Mouse (Mus musculus) lung, embryonic 14.5 days (tissue): ENCODE measurements around the gene Rab31. TPM values are rescaled to one million over a fixed set of nuclear protein-coding genes. Genes with fewer than 3 reads are reported as not detected.

Experiments
- ATAC-seq: fragments of 200-750 bp; cut with Nextera tagmentation; 2 replicates; pipeline ENCODE4 v1.8.0; 2017; ENCODE audit warnings: mild to moderate bottlenecking, moderate TSS enrichment, moderate library complexity; ENCODE audit not compliant: insufficient read depth
- DNase-seq: peaks from one replicate; pipeline ENCODE4 v3.0.0-alpha.2; 2015
- H3K27ac ChIP-seq: fragments of 300-500 bp; sonication (generic); 2 replicates; pipeline ENCODE4 v1.5.1; 2014; ENCODE audit warnings: low read depth, mild to moderate bottlenecking, moderate library complexity
- H3K27me3 ChIP-seq: fragments of 300-500 bp; sonication (generic); 2 replicates; pipeline ENCODE4 v1.6.1; 2014; ENCODE audit warnings: low read length, control low read depth; ENCODE audit not compliant: insufficient read depth
- H3K36me3 ChIP-seq: fragments of 300-500 bp; sonication (generic); 2 replicates; pipeline ENCODE4 v1.6.1; 2014; ENCODE audit warnings: control low read depth; ENCODE audit not compliant: insufficient read depth
- H3K4me1 ChIP-seq: fragments of 300-500 bp; sonication (generic); 2 replicates; pipeline ENCODE4 v1.6.1; 2014; ENCODE audit warnings: antibody characterized with exemption, control low read depth; ENCODE audit not compliant: insufficient read depth
- H3K4me2 ChIP-seq: fragments of 300-500 bp; sonication (generic); 2 replicates; pipeline ENCODE4 v1.6.1; 2014; ENCODE audit warnings: mild to moderate bottlenecking
- H3K4me3 ChIP-seq: fragments of 300-500 bp; sonication (generic); 2 replicates; pipeline ENCODE4 v1.5.1; 2014; ENCODE audit warnings: low read depth, low read length
- H3K9ac ChIP-seq: fragments of 300-500 bp; sonication (generic); 2 replicates; pipeline ENCODE4 v1.6.1; 2014
- H3K9me3 ChIP-seq: fragments of 300-500 bp; sonication (generic); 2 replicates; pipeline ENCODE4 v1.6.1; 2016; ENCODE audit warnings: low read depth, low read length, control low read depth
- CTCF ChIP-seq: IDR thresholded peaks from 2 replicates; pipeline ENCODE4 v1.5.1; 2016; ENCODE audit warnings: antibody characterized with exemption, low read depth
- WGBS: fragments of 180-500 bp; shearing (Covaris S2); extraction: QIAGEN DNeasy Blood & Tissue Kit; methylation state at CpG from one replicate; pipeline ENCODE4 v1.1.7; 2014; 5-methylcytosine and 5-hydroxymethylcytosine counted together
- polyA plus RNA-seq: library from polyadenylated mRNA; unstranded; fragments of >200 nt; fragmentation: Nextera tagmentation; extraction: Ambion mirVana; gene quantifications from 2 replicates; pipeline ENCODE4 v1.2.1, GENCODE M21; 2014

Rab31 gene
- polyA plus RNA-seq, 1 experiment from 2014 or later, result 49.4 TPM

DNA sequence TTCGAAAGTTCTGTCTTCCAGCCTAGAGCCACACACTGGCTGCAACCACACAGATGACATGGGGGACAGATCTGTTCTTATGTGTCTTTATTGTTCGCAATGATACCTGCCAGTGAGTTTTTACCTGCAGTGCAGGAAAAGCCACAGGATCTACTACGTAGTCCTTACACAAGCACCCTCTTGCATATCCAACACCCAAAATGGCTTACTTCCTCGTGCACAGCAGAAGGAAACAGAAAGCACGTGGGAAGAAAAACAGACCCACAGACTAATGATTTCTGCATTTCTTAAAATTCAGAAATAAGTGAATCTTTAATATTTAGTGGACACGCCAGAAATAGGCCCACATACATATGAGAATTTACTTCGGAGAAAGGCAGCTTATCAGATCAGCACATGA is 22.7 kb downstream of the Rab31 start:
- ATAC-seq, result no peak
- 89% methylated on average over 7 of the region's 7 CpGs for WGBS

DNA sequence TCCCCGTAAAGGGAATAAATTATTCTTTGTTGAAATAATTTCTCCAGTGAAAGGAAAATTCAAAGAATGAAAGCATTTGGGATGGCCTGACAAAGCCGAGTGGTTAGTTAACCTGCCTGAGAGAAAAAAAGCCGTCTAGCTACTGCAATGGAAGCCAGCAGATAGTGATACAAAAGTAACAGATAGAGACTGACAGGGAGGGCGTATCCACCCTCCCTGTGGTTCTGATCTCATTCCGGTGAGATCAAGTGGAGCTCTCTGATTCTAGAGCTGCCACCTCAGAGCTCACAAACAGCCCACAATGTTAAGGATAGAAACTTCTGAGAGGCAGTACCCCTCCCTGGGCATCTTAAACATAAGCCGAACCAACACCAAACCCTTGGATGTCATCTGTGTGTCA is 23.6 kb downstream of the Rab31 start:
- Histone ChIP-seq H3K27ac (no peak overlapping the region), H3K9ac (no peak overlapping the region), H3K4me1 (no peaks in the 10 kb centered on the region), H3K4me3 (no peak overlapping the region), H3K27me3 (no peaks in the 10 kb centered on the region), H3K9me3 (no peaks in the 10 kb centered on the region), H3K36me3 (no peaks in the 10 kb centered on the region), H3K4me2 (no peak overlapping the region)
- ATAC-seq, result no peak
- 74% methylated on average over 6 of the region's 6 CpGs for WGBS
- TF ChIP-seq CTCF, result no peak
- DNase-seq, result no peak

More for the DNA sequence above, 22.7 kb downstream of the Rab31 start:
- Histone ChIP-seq H3K4me1 (no peaks in the 10 kb centered on the region), H3K4me2 (no peak overlapping the region), H3K27me3 (no peaks in the 10 kb centered on the region), H3K27ac (no peak overlapping the region), H3K9ac (no peak overlapping the region), H3K36me3 (no peaks in the 10 kb centered on the region), H3K9me3 (no peaks in the 10 kb centered on the region), H3K4me3 (no peak overlapping the region)
- no peak for DNase-seq
- no peak for TF ChIP-seq CTCF

DNA sequence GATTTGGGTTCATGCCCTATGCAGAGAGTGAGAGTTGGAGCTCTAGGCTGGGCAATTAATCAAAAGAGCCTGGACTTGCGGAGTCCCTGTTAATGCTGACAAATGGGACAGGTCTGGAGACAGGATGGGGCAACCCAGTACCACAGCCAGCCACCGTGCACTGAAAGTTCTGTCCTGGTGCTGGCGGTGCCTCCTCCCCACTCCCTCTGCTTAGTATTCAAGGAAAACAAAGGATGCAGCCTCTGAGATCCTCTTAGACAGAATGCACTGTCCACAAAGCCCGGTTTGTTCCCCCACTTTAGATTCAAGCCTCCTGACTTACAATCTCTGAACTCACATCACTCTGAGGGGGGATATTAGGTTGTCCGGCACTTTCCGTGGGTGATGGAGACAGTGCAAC is 26.2 kb downstream of the Rab31 start:
- no peak for ATAC-seq
- DNase-seq, result no peak
- Histone ChIP-seq H3K27ac (no peak overlapping the region), H3K27me3 (no peaks in the 10 kb centered on the region), H3K36me3 (no peaks in the 10 kb centered on the region), H3K4me2 (no peak overlapping the region), H3K9ac (no peak overlapping the region), H3K4me1 (no peaks in the 10 kb centered on the region), H3K9me3 (no peaks in the 10 kb centered on the region), H3K4me3 (no peak overlapping the region)
- TF ChIP-seq CTCF, result no peak
- WGBS, result 77% methylated on average over 6 of the region's 6 CpGs

DNA sequence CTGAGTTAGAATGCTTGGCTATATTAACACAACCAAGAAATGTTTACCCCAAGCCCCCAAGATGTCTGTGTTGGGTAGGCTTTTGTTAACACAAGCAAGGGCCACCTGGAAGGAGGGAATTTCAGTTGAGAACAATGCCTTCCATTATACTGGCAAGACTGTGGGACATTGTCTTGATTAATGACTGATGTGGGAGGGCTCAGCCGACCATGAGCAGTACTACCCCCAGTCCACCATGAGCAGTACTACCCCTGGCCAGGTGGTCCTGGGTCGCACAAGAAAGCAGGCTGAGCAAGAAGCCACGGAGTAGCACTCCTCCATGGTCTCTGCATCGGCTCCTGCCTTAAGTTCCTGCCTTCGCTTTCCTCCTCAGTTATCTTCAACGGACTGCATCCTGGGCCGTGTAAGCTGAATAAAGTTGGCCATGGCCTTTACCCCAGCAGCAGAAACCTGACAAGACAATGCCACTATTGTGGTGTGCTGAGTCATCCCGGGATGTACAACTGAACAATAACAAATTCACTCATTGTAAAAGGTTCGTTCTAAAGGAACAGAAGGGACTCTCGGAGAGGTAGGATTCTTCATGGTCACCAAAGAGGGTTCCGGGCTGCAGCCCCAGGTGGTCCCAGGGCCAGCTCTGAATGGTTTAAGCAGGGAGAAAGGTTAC is 28.8 kb downstream of the Rab31 start:
- Histone ChIP-seq H3K27ac (no peak overlapping the region), H3K9ac (no peak overlapping the region), H3K27me3 (no peaks in the 10 kb centered on the region), H3K36me3 (no peaks in the 10 kb centered on the region), H3K4me3 (no peak overlapping the region), H3K4me2 (no peak overlapping the region), H3K4me1 (no peaks in the 10 kb centered on the region), H3K9me3 (no peaks in the 10 kb centered on the region)
- WGBS, result 81% methylated on average over 11 of the region's 11 CpGs
- no peak for TF ChIP-seq CTCF
- no peak for DNase-seq
- ATAC-seq, result no peak

DNA sequence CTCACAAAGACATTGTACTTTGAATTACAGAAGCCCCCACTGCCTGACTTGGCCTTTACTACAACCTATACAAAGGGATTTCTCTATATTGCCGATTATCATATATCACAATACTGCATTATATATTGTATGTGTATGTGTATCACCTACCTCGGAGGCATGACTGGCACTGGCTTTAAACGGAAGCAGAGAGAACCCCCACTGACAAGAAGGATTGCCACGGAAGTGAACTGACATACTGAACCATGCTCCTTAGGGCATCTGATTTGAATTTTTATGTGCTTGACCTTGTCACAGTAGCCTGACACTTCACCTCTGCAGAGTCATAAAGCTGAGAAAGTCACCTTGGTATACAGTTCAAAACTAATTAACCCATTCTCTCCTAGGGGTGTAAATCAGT is 29.6 kb downstream of the Rab31 start:
- Histone ChIP-seq H3K4me2 (no peak overlapping the region), H3K27ac (no peak overlapping the region), H3K9ac (no peak overlapping the region), H3K4me1 (no peaks in the 10 kb centered on the region), H3K9me3 (no peaks in the 10 kb centered on the region), H3K36me3 (no peaks in the 10 kb centered on the region), H3K4me3 (no peak overlapping the region), H3K27me3 (no peaks in the 10 kb centered on the region)
- DNase-seq (no peak), ATAC-seq (no peak)
- no peak for TF ChIP-seq CTCF
- 67% methylated on average over 4 of the region's 4 CpGs for WGBS

DNA sequence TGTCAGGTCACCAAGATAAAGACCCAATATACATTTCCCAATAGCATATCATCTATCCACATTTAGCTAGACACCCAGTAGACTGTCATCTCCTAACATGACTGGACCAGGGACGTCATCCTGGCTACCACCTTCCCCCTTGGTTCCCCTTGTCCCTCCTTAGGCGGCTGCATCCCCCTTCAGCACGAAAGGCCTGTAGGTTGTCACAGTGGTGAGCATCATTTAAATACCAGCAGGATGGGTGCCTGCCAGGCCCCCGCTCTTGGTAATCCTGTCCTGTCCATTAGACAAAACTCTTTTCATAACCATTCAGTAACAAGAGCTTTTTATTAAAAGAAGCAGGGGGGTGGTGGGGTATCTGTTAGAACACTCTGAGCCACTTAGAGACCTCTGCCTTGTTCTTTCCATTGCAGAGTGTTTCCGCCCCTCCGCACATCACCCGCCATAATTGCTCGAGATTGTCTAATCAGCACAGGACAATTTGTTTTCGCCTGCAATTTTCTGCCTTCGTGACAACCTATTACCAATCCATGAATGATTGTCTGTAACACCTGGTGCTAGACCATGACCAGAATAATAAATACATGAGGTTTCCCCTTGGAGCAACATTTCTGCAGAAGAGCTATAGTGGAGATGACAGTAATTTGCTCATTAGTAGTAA is 30.2 kb downstream of the Rab31 start:
- DNase-seq, result no peak
- WGBS, result 83% methylated on average over 10 of the region's 10 CpGs

DNA sequence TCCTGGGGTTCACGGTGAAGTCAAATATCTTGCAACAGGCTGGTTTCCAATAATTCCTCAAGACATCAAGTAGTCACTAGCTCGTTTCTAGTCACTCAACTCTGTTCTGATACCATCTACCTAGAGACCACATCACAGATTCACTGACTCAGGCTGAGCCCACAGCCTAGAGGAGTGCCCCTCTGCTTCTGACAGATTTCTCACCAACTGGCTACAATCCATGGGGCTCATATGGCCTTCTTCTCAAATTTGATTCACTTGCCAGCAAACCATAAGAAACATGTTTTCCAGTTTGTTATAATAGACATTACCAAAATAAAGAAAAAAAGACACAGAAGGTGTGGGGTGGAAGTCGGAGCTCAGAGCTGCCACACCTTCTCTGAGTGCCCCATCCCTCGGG is 31.0 kb downstream of the Rab31 start:
- DNase-seq (no peak), ATAC-seq (no peak)
- Histone ChIP-seq H3K36me3 (no peaks in the 10 kb centered on the region), H3K4me2 (no peak overlapping the region), H3K9ac (no peak overlapping the region), H3K4me1 (no peaks in the 10 kb centered on the region), H3K27me3 (no peaks in the 10 kb centered on the region), H3K4me3 (no peak overlapping the region), H3K9me3 (no peaks in the 10 kb centered on the region), H3K27ac (no peak overlapping the region)
- WGBS, result 87% methylated on average over 4 of the region's 4 CpGs
- no peak for TF ChIP-seq CTCF

More for the DNA sequence above, 30.2 kb downstream of the Rab31 start:
- Histone ChIP-seq H3K4me2 (no peak overlapping the region), H3K27me3 (no peaks in the 10 kb centered on the region), H3K4me1 (no peaks in the 10 kb centered on the region), H3K4me3 (no peak overlapping the region), H3K27ac (no peak overlapping the region), H3K36me3 (no peaks in the 10 kb centered on the region), H3K9me3 (no peaks in the 10 kb centered on the region), H3K9ac (no peak overlapping the region)
- no peak for TF ChIP-seq CTCF
- no peak for ATAC-seq
